Comparison of ENCODE assay signal across 31 mouse cellular contexts in genomic region chr12:102151185-102151584, GRCm38 (mm10). TPM values are rescaled to one million over a fixed set of nuclear protein-coding genes. Genes with fewer than 3 reads are reported as not detected.
DNase-seq lines count a peak whose midpoint lies in the region; ATAC-seq and TF ChIP-seq lines count a peak whose summit lies in the region.
"Had no signal": no experiment of that assay in that cellular context is flagged by ENCODE, and none has a peak within 500 bp of the region (broad histone marks: within the 10 kb centered on the region; RNA-seq: fewer than 3 reads in every experiment).

No protein-coding gene starts in this region.

- H3K36me3 ChIP-seq in lung, postnatal 0 days (ENCODE audit: insufficient read depth, low read length): no peaks in the 10 kb centered on the region
- H3K36me3 ChIP-seq in midbrain, embryonic 14.5 days (ENCODE audit: control insufficient read depth, insufficient read depth, low read length): no peaks in the 10 kb centered on the region
- H3K36me3 ChIP-seq in forebrain, embryonic 13.5 days (ENCODE audit: poor library complexity, severe bottlenecking): no peaks in the 10 kb centered on the region
- H3K36me3 ChIP-seq: embryonic facial prominence, embryonic 12.5 days; heart, embryonic 15.5 days; hindbrain, embryonic 10.5 days; hindbrain, embryonic 15.5 days; limb, embryonic 13.5 days; liver, embryonic 12.5 days; midbrain, embryonic 15.5 days; neural tube, embryonic 15.5 days had no signal

- H3K9me3 ChIP-seq in lung, postnatal 0 days (ENCODE audit: low read length): no peaks in the 10 kb centered on the region
- no peaks in the 10 kb centered on the region for H3K9me3 ChIP-seq in midbrain, embryonic 14.5 days (ENCODE audit: control insufficient read depth, low read length)
- H3K9me3 ChIP-seq in forebrain, embryonic 13.5 days (replicated peaks): no peaks in the 10 kb centered on the region
- H3K9me3 ChIP-seq: embryonic facial prominence, embryonic 12.5 days; heart, embryonic 15.5 days; hindbrain, embryonic 10.5 days; hindbrain, embryonic 15.5 days; limb, embryonic 13.5 days; liver, embryonic 12.5 days; midbrain, embryonic 15.5 days; neural tube, embryonic 15.5 days had no signal

- no peaks in the 10 kb centered on the region; the same call in 1 of the 2 replicates for H3K4me1 ChIP-seq in lung, postnatal 0 days (ENCODE audit: insufficient read depth, low read depth, low read length)
- H3K4me1 ChIP-seq in midbrain, embryonic 14.5 days (ENCODE audit: control insufficient read depth, insufficient read depth, low read length): no peaks in the 10 kb centered on the region
- no peaks in the 10 kb centered on the region for H3K4me1 ChIP-seq in forebrain, embryonic 13.5 days
- H3K4me1 ChIP-seq: embryonic facial prominence, embryonic 12.5 days; hindbrain, embryonic 10.5 days; hindbrain, embryonic 15.5 days; limb, embryonic 13.5 days; liver, embryonic 12.5 days; midbrain, embryonic 15.5 days; neural tube, embryonic 15.5 days had no signal

- H3K4me3 ChIP-seq in lung, postnatal 0 days (ENCODE audit: low read depth, low read length): no peak overlapping the region
- H3K4me3 ChIP-seq in midbrain, embryonic 14.5 days (replicated peaks; ENCODE audit: low read depth, low read length): no peak overlapping the region
- no peak overlapping the region for H3K4me3 ChIP-seq in forebrain, embryonic 13.5 days
- H3K4me3 ChIP-seq: embryonic facial prominence, embryonic 12.5 days; heart, embryonic 15.5 days; hindbrain, embryonic 10.5 days; hindbrain, embryonic 15.5 days; limb, embryonic 13.5 days; liver, embryonic 12.5 days; midbrain, embryonic 15.5 days; neural tube, embryonic 15.5 days had no signal

- H3K9ac ChIP-seq in lung, postnatal 0 days (replicated peaks; ENCODE audit: low read depth): no peak overlapping the region
- no peak overlapping the region for H3K9ac ChIP-seq in midbrain, embryonic 14.5 days (replicated peaks; ENCODE audit: low read length)
- no peak overlapping the region for H3K9ac ChIP-seq in forebrain, embryonic 13.5 days
- H3K9ac ChIP-seq: embryonic facial prominence, embryonic 12.5 days; forebrain, postnatal 0 days; heart, embryonic 15.5 days; hindbrain, embryonic 15.5 days; limb, embryonic 13.5 days; liver, embryonic 12.5 days; lung, embryonic 14.5 days; midbrain, embryonic 15.5 days; neural tube, embryonic 15.5 days had no signal

- no peak; the same call in 1 of the 2 replicates for ATAC-seq in lung, postnatal 0 days
- no peak for ATAC-seq in midbrain, embryonic 14.5 days (ENCODE audit: low FRiP score, low TSS enrichment)
- no peak for ATAC-seq in forebrain, embryonic 13.5 days
- ATAC-seq: forebrain, postnatal 0 days; inflammation-experienced regulatory T-cells, adult 6 months; liver, embryonic 12.5 days; midbrain, embryonic 15.5 days had no signal

- H3K4me2 ChIP-seq in lung, postnatal 0 days (replicated peaks; ENCODE audit: low read depth, low read length): no peak overlapping the region
- H3K4me2 ChIP-seq in midbrain, embryonic 14.5 days (ENCODE audit: low read length): no peak overlapping the region
- H3K4me2 ChIP-seq in forebrain, embryonic 13.5 days: no peak overlapping the region
- H3K4me2 ChIP-seq: embryonic facial prominence, embryonic 12.5 days; heart, embryonic 15.5 days; hindbrain, embryonic 15.5 days; limb, embryonic 13.5 days; liver, embryonic 12.5 days; lung, embryonic 14.5 days; midbrain, embryonic 15.5 days; neural tube, embryonic 15.5 days had no signal

- no peaks in the 10 kb centered on the region for H3K27me3 ChIP-seq in lung, postnatal 0 days (replicated peaks; ENCODE audit: insufficient read depth, low read length)
- H3K27me3 ChIP-seq in midbrain, embryonic 14.5 days (ENCODE audit: control insufficient read depth, insufficient read depth, low read length): no peaks in the 10 kb centered on the region
- no peaks in the 10 kb centered on the region for H3K27me3 ChIP-seq in forebrain, embryonic 13.5 days
- H3K27me3 ChIP-seq: CH12.LX; embryonic facial prominence, embryonic 12.5 days; heart, embryonic 15.5 days; hindbrain, embryonic 15.5 days; limb, embryonic 13.5 days; liver, embryonic 12.5 days; midbrain, embryonic 15.5 days; neural tube, embryonic 15.5 days had no signal

- no peak for TF ChIP-seq EP300 in lung, postnatal 0 days (IDR thresholded peaks at IDR 0.05)

- peak; percentile 93 for DNase-seq in heart, adult 11 months
- no peak for DNase-seq in heart, postnatal 4 days
- DNase-seq in testis, postnatal 14 days (ENCODE audit: low spot score): peak; percentile 10
- no peak for DNase-seq in testis, postnatal 10 days (ENCODE audit: low spot score)
- peak; percentile 44 for DNase-seq in lung, postnatal 0 days (ENCODE audit: low spot score)
- no peak for DNase-seq in midbrain, embryonic 14.5 days
- no peak for DNase-seq in spleen, postnatal 10 days (ENCODE audit: low spot score in 2 of 2)
- DNase-seq: adrenal gland, postnatal 10 days; cerebellum, adult 8-10 months; cerebellum, postnatal 25 days; forebrain, postnatal 0 days; kidney, adult 11 months; kidney, postnatal 25 days; lung, embryonic 14.5 days; right cerebral cortex, postnatal 25 days; spleen, adult 18-20 months had no signal

- H3K27ac ChIP-seq in lung, postnatal 0 days (ENCODE audit: low read length): no peak overlapping the region
- no peak overlapping the region for H3K27ac ChIP-seq in midbrain, embryonic 14.5 days (replicated peaks; ENCODE audit: low read depth, low read length)
- no peak overlapping the region for H3K27ac ChIP-seq in forebrain, embryonic 13.5 days
- H3K27ac ChIP-seq: embryonic facial prominence, embryonic 12.5 days; heart, embryonic 15.5 days; hindbrain, embryonic 10.5 days; hindbrain, embryonic 15.5 days; limb, embryonic 13.5 days; liver, embryonic 12.5 days; midbrain, embryonic 15.5 days; neural tube, embryonic 15.5 days; stomach, postnatal 0 days had no signal

- 56% methylated on average over 7 of the region's 7 CpGs for WGBS in lung, postnatal 0 days
- 90% methylated on average over 7 of the region's 7 CpGs for WGBS in midbrain, embryonic 14.5 days
- 91% methylated on average over 7 of the region's 7 CpGs for WGBS in forebrain, embryonic 13.5 days

- no peak for TF ChIP-seq CTCF in lung, postnatal 0 days (IDR thresholded peaks at IDR 0.05)

RNA-seq across cellular contexts. Expression of gene Slc24a4, which starts 22.7 kb away (rescaled TPM):
- total RNA-seq in heart, postnatal 4 days (2021): 1 to 10 TPM; 2.5 to 2.9 TPM
- polyA plus RNA-seq in lung, postnatal 0 days (2015; fragmentation: Nextera tagmentation; extraction: Ambion mirVana): 10.2 and 10.7 TPM in 2 replicates
- 0.89 and 1.2 TPM in 2 replicates for polyA plus RNA-seq in midbrain, embryonic 14.5 days (2014; fragmentation: Nextera tagmentation; extraction: Ambion mirVana)
- polyA plus RNA-seq in forebrain, embryonic 13.5 days (2015; fragmentation: Nextera tagmentation; extraction: Ambion mirVana): 0.32 and 0.50 TPM in 2 replicates
- total RNA-seq: gastrocnemius, adult 8-10 months had no signal
- polyA plus RNA-seq: C2C12; inflammation-experienced regulatory T-cells, adult 6 months; kidney, embryonic 14.5 days; liver, embryonic 12.5 days had no signal

Comparison
In these comparisons a context has a peak if more than half of its experiments do, and no peak if none do; other contexts are left out.
1. DNase-seq: peak in heart, adult 11 months (single experiment), testis, postnatal 14 days (single experiment) and lung, postnatal 0 days (single experiment); none in heart, postnatal 4 days (single experiment), testis, postnatal 10 days (single experiment), midbrain, embryonic 14.5 days (single experiment) and spleen, postnatal 10 days (0 of 2).